Mouse (Mus musculus) cerebellum, adult 11 months (tissue): ENCODE data around the gene Ecd.
"Not testable (repeated sequence)": the region's sequence is repeated elsewhere in the genome, so short reads cannot be mapped to it uniquely, and the experiment has no call there.

Experiments used
- DNase-seq: peaks from one replicate; pipeline ENCODE4 v3.0.0; 2022

Ecd gene

DNA sequence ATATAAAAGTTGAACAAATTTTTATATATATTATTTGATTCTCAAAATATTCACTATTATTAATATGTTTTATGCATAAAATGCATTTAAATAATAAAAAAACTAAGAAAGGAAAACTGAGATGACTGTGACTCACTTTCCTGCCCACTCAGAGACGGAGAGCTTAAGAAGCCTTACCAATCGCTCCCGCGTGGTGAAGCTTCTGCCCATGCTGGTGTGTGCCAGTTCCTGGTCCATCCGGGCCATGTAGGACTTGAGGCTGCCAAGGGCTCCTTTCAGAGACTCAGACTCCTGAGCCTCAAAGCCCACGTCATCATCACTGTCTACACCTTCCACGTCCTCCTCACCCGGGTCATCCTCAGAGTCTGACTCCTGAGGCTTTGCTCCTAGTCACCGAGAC lies 23.7 kb downstream of the Ecd start:
- DNase-seq: no peak

DNA sequence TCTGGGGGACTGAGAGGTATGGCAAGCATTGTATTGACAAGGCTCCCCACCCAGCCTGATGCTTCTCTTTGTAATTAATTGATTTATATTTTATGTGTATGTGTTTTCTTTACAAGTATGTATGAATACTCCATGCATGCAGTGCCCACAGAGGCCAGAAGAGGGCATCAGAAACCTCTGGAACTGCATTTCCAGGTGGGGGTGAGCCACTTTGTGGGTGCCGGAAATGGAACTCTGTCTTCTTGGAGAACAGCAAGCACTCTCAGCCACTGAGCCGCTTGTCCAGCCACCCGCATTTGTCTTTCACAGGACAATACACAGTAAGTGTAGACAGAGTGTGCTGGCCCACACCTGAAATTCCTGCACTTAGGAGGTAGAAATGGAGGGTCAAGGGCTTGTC lies 28.5 kb downstream of the Ecd start:
- peak; percentile 15 for DNase-seq

DNA sequence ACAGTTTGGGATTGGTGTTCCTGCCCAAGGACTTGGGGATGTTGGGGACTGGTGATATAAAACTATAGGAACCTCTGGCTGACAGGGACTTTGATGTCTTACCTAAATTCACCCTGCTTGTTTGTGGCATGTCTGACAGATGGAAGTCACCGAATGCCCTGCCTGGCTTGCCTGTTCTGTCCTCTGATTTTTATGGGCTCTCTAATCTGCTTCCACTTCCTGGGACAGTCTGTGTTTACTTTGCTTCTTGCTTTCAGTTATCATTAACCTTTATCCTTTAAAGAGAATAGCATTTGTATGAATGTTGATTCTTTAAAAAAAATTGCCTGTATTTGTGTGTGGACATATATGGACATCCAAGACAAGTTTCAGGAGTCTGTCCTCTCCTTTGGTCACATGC lies 32.8 kb downstream of the Ecd start:
- no peak for DNase-seq

DNA sequence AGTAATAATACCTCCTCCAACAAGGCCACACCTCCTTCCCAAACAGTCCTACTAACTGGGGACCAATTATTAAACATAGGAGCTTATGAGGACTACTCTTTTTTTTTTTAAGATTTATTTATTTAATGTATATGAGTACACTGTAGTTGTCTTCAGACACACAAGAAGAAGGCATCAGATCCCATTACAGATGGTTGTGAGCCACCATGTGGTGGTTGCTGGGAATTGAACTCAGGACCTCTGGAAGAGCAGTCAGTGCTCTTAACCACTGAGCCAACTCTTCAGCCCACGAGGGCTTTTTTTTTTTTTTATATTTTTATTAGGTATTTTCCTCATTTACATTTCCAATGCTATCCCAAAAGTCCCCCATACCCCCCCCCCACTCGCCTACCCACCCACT lies 42.8 kb downstream of the Ecd start:
- DNase-seq: not testable (repeated sequence)

DNA sequence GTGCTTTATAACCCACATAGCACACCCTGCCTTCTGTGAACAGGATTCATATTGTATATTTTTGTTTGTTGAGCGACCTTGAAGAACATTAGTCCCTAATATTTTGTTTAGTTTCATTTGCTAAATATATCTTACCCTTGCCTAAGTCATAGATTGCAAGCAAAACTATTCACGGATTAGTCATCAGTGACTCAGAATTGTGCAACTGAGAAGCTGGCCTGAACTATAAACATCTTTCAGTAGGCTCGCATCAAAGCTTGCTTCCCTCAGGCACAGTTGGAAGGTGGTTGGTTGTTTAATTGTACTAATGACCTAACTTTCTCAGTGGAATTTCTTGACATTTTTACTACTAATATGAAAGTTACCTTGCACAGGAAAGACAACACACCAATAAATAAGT lies 49.8 kb downstream of the Ecd start:
- DNase-seq: no peak

DNA sequence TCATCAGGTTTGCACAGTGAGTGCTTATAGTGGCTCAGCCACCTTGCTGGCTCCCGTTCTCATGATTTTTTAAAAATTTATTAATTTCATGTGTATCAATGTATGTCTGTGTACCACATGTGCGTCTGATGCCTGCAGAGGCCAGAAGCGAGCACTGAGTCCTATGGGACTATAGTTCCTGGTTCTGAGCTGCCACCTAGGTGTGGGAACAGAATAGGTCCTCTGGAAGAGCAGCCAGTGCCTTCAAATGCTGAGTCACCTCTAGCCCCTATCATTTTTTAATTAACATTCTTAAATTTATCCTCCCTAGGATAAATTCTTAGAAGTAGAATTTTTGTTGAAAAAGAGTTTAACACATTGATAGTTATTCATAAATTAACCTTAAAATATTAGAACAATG lies 50.3 kb downstream of the Ecd start:
- no peak for DNase-seq

DNA sequence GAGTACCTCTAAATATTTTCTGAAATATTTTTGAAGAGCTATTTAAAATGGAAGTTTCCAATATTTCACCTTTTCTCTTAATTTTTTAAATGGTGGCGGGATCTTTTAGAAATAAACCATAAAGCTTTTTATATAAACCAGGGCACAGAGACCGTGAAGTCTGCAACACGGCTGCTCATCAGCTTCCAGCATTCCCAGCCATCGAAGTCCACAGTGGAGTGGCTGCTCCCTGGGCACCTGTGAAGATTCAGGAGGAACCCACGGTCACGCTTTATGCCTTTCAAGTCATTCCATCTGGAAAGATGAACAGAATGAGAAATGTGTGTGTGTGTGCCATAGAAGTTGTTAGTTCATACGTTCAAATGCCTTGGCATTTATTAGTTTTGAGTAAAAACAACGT lies 53.0 kb downstream of the Ecd start:
- DNase-seq: no peak

DNA sequence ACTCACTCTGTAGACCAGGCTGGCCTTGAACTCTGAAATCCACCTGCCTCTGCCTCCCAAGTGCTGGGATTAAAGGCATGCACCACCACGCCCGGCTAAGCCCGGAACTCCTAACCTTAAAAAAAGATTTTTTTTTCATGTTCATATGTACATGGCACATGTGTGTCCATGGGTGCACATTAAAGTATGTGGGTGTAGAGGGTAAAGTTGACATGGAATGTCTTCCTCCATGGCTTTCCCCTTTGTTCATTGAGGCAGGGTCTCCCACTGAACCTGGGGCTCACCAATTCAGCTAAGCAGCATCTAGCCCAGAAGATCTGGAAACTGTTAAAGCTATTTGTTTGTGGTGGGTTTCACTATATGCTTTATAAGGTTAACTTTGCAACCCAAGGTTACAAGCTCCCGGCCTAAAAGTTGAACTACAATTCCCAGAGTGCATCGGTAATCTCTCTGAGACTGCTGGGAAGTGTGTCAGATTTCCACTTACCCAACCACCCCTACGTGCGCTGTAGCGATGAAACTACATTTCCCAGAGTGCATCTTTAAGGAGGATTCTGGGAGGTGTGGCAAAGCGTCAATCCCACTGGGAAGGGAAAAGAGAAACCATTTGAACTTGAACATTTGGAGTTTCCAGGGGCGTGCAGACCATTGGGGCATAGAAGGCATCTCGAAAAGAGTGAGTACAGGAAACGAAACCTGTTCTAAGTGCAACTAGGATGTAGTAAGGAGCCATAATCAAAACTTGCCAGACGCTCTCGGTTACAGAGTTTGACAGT lies 53.6 kb downstream of the Ecd start, which contains the start of gene Nudt13:
Gene Nudt13 (plus strand): TSS at position 581 of the 776 bp plus-strand sequence.
- peak; percentile 78 for DNase-seq

DNA sequence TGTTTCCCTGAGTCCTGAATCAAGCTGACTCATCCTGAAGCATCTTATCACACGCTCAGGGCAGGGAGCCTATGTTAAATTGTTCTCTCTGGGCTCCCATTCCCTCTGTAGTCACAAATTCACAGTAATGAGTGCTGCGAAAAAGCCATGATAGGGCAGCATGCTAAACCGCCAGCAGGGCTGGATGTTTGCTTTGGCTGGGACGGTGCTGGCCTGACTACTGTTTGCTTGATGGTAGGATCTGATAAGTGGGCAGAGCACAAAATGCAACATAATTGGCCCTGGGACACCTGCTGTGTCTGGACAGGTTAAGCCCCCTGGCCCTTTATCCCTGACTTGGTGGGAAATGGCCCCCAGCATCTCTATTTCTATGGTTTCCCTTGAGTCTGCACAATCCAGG lies 56.5 kb downstream of the Ecd start:
- no peak for DNase-seq
